Mouse (Mus musculus) testis, postnatal 10 days (tissue): Measurements from ENCODE around the gene Srp14.

Experiments
- DNase-seq: peaks from one replicate; pipeline ENCODE4 v3.0.0; 2021; ENCODE audit warnings: low spot score

The Srp14 gene

DNA sequence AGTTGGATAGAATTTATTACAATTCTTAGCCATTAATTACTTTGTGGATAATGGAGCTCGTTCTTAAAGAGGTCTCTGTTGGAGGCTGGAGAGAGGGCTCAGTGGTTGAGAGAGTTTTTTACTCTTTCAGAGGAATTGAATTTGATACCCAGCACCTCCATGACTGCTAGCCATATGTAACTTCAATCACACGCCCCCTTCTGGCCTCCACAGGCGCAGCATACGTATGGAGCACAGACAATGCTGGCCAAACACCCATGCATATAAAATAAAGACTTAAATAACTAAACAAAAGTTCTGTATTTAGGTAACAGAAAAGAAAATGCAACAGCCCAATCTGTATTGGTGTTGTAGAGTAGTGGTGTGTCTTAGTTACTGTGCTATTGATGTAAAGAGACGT, 47.9 kb downstream of the Srp14 start:
- peak; percentile 61 for DNase-seq

DNA sequence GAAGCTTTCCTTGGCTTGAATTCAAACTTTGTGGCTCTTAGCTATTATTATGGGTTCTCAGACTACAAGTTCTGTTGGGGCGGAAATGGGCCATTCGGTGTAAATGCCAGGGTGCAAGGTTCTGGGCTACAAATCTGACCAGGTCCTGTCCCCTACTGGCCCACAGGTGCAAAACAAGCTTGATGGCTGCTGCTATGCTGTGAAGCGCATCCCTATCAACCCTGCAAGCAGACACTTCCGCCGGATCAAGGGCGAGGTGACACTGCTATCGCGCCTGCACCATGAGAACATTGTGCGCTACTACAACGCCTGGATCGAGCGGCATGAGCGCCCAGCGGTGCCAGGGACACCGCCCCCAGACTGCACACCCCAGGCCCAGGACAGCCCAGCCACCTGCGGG, 48.9 kb downstream of the Srp14 start:
- no peak for DNase-seq

DNA sequence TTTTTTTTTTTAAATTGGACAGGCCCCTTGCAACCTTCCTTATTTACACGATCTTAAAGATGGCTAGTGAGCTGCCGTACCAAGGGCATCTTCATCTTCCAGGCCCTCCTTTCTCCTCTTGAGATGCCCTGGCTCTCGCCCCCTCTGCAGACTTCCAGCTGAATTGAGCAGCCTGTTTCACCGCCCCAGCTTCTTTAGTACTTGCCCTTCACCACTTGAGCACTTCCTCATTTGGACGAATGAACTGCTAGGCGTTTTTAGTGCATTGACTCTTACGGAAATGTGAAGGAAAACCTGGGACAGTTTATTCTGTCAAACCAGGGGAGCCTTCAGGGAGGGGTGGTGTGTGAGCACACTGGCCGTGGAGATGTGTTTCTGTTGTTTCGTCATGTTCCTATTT, 50.2 kb downstream of the Srp14 start:
- DNase-seq: no peak

DNA sequence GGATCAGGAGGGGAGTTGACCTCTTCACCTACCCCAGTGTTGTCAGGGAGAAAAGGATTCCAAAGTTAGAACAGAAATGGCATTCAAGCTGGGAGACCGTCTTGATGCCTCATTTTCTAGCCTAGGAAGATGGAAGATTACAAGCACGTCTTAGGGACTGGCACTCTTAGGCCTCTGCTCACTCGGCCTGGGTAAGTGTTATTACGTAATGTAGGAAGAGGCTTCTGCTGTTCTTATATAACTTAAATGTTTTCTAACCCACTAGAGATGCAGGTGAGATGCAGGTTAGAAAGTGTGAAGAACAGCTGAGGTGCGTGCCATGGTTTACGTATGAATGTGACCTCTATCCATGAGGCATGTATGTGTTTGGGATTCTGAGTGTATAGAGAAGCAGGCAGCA, 51.2 kb downstream of the Srp14 start:
- DNase-seq: no peak
